Mouse (Mus musculus): ENCODE results near the gene Aga.

- TF ChIP-seq CTCF (IDR thresholded peaks at IDR 0.05; ENCODE audit: control insufficient read depth, insufficient read depth, low read length) (no peak), POLR2A (IDR thresholded peaks at IDR 0.05; ENCODE audit: borderline replicate concordance, control insufficient read depth, low read depth, low read length) (no peak)
These were observed 28.1 kb downstream of the Aga start for GRCm38 (mm10) chr8:53539585-53539984.
